Mouse (Mus musculus) common myeloid progenitor, adult 5-6 weeks (primary cell): ENCODE data around the gene Casq2. TPM values are rescaled to one million over a fixed set of nuclear protein-coding genes. Genes with fewer than 3 reads are reported as not detected.
A peak's percentile ranks its signal among the peaks of the same experiment; 100 is the strongest.
"Not testable (repeated sequence)": the region's sequence is repeated elsewhere in the genome, so short reads cannot be mapped to it uniquely, and the experiment has no call there.

Source experiments
- ATAC-seq: replicated peaks from 2 replicates; pipeline ENCODE4 v1.8.0; 2016; ENCODE audit warnings: low read depth, mild to moderate bottlenecking, moderate TSS enrichment, inconsistent platforms; ENCODE audit not compliant: poor library complexity, severe bottlenecking
- total RNA-seq: library from RNA; stranded (forward); fragments of 200-1000, 187-1606 nt; gene quantifications from 2 replicates; pipeline ENCODE4 v1.2.3, GENCODE M21; 2017

The Casq2 gene
- total RNA-seq, 1 experiment from 2014 or later = not detected

- 0 out of 2 replicates have a peak, but pooled peaks have one; percentile 18 for ATAC-seq
Observed at GRCm38 (mm10) chr3:102158759-102159422, 72.7 kb downstream of the Casq2 start.

DNA sequence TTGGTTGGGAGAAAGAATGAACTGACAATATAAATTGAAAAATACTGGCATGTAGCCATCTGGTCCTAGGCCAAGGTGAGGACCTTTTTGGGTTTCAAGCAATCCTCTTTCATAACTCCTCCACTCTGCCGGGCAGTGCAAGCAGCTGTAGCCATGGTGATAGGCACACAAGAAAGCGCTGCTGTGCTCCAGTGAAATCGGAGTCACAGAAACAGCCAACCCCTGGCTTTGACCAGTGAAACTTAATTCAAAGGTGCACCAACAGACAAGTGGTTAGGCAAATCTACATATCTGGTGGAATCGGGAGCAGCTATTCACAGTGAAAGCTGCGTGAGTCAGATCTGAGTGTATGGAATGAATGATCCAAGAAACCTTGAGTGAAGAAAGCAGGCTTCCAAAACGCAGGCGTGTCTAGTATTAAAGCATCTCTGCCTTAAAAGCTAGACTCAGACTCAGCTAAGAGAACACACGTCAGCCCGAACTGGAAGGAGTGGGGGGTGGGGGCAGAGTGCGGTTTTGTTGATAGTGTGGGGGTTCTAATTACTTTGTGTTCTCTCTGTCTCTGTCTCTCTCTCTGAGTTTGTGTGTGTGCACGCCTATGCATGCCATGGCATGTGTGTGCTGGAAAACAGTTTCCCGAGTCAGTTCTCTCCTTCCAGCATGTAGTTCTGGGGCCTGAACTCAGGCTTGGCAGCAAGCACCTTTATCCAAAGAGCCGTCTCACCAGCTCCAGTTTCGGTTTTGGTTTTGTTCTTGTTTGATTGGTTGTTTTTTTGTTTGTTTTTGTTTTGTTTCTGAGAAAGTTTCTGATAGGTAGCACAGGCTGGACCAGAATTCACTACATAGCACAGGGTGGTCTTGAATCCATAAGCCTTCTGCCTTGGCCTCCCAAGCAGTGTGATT lies 73.5 kb downstream of the Casq2 start:
- no peak for ATAC-seq

- ATAC-seq = not testable (repeated sequence)
Observed at GRCm38 (mm10) chr3:102163861-102164260, 77.6 kb downstream of the Casq2 start.

DNA sequence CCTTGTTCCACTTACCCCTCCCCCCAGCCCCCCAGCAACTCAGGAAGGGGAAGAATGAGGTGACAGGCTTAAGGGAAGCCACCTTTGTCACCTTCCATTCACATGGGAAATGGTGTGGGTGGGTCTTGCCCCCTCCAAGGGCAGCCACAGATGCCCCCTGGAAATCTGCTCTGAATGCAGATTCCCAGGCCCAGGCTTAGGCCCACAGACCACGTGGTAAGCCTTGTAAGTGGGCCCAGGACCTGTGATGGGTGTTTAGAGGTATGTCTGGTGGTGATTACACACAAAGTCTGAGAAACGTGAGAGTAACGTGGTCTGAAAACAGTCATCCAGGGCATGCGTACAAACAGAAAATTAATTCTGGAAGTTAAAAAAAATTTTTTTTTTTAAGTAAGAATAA lies 78.7 kb downstream of the Casq2 start:
- ATAC-seq = no peak

DNA sequence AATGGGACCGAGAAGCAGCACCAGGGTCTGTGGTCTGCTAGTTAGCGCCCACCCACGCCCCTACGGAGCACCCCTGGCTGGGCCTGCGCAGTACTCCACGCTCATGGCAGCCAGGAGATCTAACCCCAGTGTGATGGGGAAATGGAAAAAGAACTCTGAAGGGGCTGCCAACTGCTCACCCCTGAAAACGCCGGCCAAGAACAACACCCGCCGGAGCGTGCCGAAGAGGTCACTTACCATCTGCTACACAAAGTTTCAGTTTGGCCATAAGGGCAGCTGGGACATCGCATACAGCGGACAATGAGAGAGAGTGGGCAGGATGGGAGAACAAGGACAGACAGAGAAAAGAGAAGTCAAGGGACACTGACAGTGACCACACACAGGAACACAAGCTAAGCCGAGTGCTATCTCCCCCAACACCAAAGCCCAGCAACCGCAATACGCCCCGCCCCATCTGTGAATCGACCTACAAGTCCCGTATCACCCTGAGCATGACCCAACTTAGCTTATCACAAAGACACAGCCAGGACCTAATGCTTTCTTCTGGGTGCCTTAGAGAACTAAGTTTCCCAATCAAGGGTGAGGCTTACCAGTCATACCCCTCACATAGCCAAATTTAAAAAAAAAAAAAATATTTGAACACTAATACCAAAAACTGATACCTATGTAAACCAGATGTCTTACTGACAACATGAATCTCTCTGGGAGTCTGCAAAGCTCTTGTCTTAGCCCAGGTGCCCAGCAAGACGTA lies 79.5 kb downstream of the Casq2 start:
- ATAC-seq = peak; percentile 89

DNA sequence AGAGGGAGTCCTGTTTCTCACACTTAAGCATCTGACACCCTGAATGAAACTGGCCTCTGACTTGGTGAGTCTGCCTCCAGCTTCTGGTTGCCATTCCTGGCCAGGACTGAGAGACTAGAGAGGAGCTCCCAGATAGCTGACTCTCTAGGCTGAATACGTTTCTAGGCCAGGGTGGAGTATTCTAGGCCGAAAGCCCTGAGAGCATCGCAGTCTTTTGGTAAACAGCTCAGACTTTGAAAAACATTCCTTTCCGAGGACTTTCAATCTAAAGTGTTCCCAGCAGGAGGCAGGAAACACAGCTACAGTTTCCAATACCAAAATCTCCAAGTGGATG lies 80.0 kb downstream of the Casq2 start:
- ATAC-seq = no peak

GRCm38 (mm10) chr3:102166794-102167193 lies 80.6 kb downstream of the Casq2 start:
- no peak for ATAC-seq

GRCm38 (mm10) chr3:102167555-102168210 lies 81.5 kb downstream of the Casq2 start:
- ATAC-seq = no peak

DNA sequence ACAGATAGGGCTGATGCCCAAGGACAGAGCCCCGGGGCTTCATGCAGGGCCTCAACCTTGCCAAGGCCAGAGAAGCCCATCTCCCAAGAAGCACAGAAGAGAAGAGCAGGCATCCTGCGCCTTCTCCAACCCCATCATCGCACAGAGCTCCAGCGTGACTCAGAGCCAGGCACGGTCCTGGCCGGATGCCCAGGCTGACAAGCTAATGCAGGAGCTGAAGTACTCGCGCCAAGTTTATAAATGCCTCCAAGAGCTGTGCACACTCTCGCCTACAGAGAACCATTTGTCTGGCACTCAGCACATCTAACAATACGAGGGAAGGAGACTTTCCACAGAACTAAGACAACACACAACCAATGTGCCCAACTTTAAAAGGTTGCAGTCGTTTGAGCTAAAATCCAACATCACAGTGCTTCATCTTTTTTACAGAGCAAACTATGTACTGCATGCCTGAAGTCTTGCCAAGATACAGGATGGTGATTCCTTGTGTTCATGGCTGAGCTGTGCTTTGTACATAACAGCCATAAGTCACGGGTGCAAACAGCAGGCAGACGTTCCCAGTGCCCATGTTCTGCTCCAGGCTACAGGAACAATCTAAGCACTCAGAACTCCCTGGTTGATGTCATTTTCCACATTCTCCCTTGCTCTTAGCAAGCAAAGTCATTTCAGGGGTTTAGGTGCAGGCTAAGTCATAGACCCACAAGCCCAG lies 83.1 kb downstream of the Casq2 start:
- ATAC-seq = no peak

DNA sequence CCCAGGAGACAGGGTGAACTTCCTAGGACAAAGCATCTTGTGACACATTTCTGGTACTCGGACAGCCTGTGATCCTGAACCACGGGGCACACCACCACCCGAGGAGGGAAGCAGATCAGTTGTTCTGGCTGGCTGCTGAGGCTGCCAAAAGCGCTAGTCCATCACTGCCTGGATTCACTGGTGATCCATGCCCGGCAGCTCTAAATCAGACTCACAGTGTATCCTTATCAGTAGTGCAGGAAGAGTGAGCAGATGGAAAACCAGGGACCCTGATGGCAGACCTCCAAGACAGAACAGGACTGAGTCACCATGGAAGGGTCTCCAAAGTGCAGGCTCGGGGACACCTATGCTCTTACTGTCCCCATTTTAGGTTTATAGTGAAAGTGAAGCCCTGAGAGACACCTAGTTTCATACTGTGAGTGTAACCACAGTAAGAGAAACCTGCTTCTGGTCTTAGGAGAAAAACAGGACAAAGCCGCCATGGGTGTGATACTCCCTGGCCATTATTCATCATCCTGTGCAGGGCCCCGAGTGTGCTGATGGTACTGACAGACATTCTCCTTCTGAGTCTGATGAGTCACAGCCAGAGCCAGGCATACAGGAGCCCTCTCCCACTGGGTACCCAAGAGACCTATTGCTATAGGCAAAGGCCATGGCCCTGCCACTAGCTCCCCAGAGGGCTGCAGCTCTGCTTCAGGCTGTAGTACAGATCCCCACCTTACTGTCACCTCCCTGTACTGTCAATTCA lies 88.1 kb downstream of the Casq2 start:
- ATAC-seq = no peak

DNA sequence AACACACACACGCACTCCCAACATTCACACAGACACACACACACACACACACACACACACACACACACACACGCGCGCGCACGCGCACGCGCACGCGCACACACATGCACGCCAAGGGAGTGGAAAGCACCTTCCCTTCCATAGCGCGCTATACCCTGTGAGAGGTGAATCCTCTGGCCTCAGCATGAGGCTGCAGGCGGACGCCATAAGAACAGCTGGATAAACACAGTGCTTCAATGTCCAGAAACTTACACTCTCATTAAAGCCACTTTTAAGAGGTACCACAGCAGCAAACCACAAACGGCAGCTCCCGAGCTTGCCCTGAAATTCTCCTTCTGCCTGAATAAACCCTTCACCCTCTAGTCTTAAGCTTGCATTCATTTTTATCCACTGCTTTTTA lies 89.5 kb downstream of the Casq2 start:
- ATAC-seq = no peak

- no peak for ATAC-seq
Observed at GRCm38 (mm10) chr3:102176116-102176515, 89.9 kb downstream of the Casq2 start.

DNA sequence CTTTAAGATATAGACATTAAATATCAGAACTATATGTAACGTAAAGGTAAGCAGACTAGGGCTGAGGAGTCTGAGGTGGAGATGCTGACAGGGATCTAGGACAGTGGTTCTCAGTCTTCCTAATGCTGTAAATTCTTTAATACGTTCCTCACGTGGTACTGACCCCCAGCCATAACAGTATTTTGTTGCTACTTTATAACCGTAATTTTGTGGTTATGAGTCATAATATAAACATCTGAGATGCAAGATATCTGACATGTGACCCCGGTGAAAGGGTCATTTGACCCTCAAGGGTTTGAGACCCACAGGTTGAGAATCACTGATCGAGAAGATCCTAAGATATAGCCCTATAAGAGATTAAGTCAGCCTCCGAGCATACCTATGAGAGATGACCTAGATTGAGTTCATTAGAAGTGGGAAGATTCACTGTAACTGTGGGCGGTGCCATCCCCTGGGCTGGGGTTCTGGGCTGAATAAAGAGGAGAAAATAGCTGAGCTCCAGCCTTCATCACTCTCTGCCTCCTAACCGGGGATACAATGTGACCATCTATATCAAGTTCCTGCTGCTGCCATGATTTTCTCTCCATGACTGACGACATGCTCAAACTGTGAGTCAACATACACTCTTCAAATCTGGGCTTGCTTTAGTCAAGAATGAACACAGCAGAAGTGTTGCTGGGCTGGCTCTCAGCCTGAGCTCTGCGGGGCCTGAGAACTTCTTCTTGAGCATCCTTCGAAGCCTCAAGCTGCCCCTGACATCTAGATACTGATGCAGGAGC lies 91.8 kb downstream of the Casq2 start:
- no peak for ATAC-seq

- no peak for ATAC-seq
Observed at GRCm38 (mm10) chr3:102179869-102180268, 93.7 kb downstream of the Casq2 start.

DNA sequence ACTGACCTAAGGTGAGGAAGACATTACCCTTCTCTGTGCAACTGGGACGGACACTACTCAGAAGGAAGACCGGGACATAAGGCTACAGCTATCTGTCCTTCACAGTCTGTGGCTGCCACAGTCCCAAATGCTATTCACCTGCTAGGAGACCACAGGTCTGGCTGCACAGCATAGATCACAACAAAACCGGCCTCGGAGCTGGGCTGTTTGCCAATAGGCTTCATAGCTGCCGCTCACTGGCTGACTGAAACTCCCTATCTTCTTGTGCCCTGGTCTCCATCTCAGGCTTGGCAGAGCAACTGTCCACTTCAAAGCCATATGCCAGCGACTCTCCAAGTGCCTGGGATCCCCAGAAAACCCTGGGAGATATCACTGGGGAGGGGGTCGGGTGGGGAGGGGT lies 94.5 kb downstream of the Casq2 start:
- 0 out of 2 replicates have a peak, but pooled peaks have one; percentile 18 for ATAC-seq

DNA sequence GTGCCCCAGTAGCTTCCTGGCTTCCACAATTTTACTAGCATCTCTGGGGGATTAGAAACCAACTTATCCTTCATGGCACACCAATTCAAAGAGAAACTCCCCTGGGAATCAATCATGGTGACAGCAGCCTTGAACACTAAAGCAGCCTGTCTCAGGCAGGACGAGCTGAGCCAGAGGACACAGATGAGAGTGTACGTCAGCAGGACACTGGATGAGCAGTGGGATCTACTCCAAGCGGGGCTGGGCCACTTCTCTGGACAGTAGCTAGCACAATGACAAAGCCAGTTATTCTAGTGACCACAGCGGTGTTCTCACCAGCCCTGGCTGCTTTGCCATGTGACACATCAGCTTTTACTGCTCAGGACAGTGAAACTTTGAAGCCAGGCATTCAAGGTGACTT lies 95.0 kb downstream of the Casq2 start:
- ATAC-seq = no peak

DNA sequence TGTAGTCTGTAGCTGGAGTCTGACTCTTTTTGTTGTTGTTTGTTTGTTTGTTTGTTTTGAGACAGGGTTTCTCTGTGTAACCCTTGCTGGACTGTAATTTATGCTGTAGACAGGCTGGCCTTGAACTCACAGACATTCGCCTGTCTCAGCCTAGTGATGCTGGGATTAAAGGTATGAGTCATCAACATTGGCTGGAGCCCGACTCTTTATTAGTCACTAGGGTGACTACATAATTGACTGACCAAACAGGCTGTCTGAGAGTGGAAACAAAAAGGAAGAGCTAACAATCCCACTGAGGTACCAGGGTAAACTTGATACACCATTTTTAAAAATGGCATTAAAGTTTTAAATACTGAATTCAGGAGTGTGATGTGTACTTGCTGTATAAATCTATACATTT lies 96.4 kb downstream of the Casq2 start:
- ATAC-seq = no peak

- ATAC-seq = no peak
Observed at GRCm38 (mm10) chr3:102184721-102185120, 98.5 kb downstream of the Casq2 start.
